Mouse (Mus musculus) kidney, embryonic 14.5 days (tissue): Measurements from ENCODE around the gene Lta. TPM values are rescaled to one million over a fixed set of nuclear protein-coding genes. Genes with fewer than 3 reads are reported as not detected.
A peak's percentile ranks its signal among the peaks of the same experiment; 100 is the strongest.

ENCODE experiments used
- ATAC-seq: fragments of 200-750 bp; cut with Nextera tagmentation; 2 replicates; pipeline ENCODE4 v1.8.0; 2017; ENCODE audit warnings: moderate number of reproducible peaks, mild to moderate bottlenecking, moderate TSS enrichment, moderate library complexity; ENCODE audit not compliant: low FRiP score, low TSS enrichment
- H3K27ac ChIP-seq: fragments of 300-500 bp; sonication (generic); 2 replicates; pipeline ENCODE4 v1.5.1; 2014; ENCODE audit warnings: low read depth, mild to moderate bottlenecking, low read length, moderate library complexity, mixed read lengths
- H3K27me3 ChIP-seq: fragments of 300-500 bp; sonication (generic); 2 replicates; pipeline ENCODE4 v1.6.1; 2014; ENCODE audit warnings: mild to moderate bottlenecking, low read length; ENCODE audit not compliant: control insufficient read depth, insufficient read depth
- H3K36me3 ChIP-seq: fragments of 300-500 bp; sonication (generic); 2 replicates; pipeline ENCODE4 v1.6.1; 2014; ENCODE audit warnings: low read length, mixed read lengths; ENCODE audit not compliant: control insufficient read depth, insufficient read depth
- H3K4me1 ChIP-seq: fragments of 300-500 bp; sonication (generic); 2 replicates; pipeline ENCODE4 v1.6.1; 2014; ENCODE audit warnings: low read length, mixed read lengths; ENCODE audit not compliant: control insufficient read depth, insufficient read depth
- H3K4me2 ChIP-seq: fragments of 300-500 bp; sonication (generic); replicated peaks from 2 replicates; pipeline ENCODE4 v1.6.1; 2014; ENCODE audit warnings: low read depth, mild to moderate bottlenecking, low read length
- H3K4me3 ChIP-seq: fragments of 300-500 bp; sonication (generic); 2 replicates; pipeline ENCODE4 v1.5.1; 2014; ENCODE audit warnings: mild to moderate bottlenecking, low read length
- H3K9ac ChIP-seq: fragments of 300-500 bp; sonication (generic); 2 replicates; pipeline ENCODE4 v1.6.1; 2014; ENCODE audit warnings: low read depth, mild to moderate bottlenecking, low read length, moderate library complexity
- H3K9me3 ChIP-seq: fragments of 300-500 bp; sonication (generic); 2 replicates; pipeline ENCODE4 v1.6.1; 2016; ENCODE audit warnings: low read length; ENCODE audit not compliant: control insufficient read depth
- WGBS: fragments of 180-500 bp; shearing (Covaris S2); extraction: QIAGEN DNeasy Blood & Tissue Kit; methylation state at CpG from one replicate; pipeline ENCODE4 v1.1.7; 2014; 5-methylcytosine and 5-hydroxymethylcytosine counted together
- polyA plus RNA-seq: library from polyadenylated mRNA; unstranded; fragments of >200 nt; fragmentation: Nextera tagmentation; extraction: Ambion mirVana; gene quantifications from 2 replicates; pipeline ENCODE4 v1.2.1, GENCODE M21; 2014

Lta gene
- polyA plus RNA-seq, 1 experiment from 2014 or later: not detected

- H3K9me3 ChIP-seq: no peaks in the 10 kb centered on the region
- peaks cover 27% of the 10 kb centered on the region for H3K27me3 ChIP-seq
- 28% methylated on average over 13 of the region's 13 CpGs for WGBS
- H3K4me2 ChIP-seq: no peak within 1 kb of the TSS
- no peak within 1 kb of the TSS for H3K9ac ChIP-seq
- H3K36me3 ChIP-seq: no peaks in the 10 kb centered on the region
- H3K4me3 ChIP-seq: no peak within 1 kb of the TSS
- ATAC-seq: no peak
- no peaks in the 10 kb centered on the region for H3K4me1 ChIP-seq
- no peak within 1 kb of the TSS for H3K27ac ChIP-seq
Observed at GRCm38 (mm10) chr17:35201787-35202186, 3.4 kb downstream of the Lta start, which contains the start of gene Tnf. Gene Tnf (minus strand): TSS chr17:35202007.

- H3K9me3 ChIP-seq: no peaks in the 10 kb centered on the region
- no peak for ATAC-seq
- H3K4me3 ChIP-seq: no peak overlapping the region
- H3K4me2 ChIP-seq: no peak overlapping the region
- peaks cover 2% of the 10 kb centered on the region for H3K4me1 ChIP-seq
- H3K36me3 ChIP-seq: no peaks in the 10 kb centered on the region
- 61% methylated on average over 11 of the region's 11 CpGs for WGBS
- no peak overlapping the region for H3K9ac ChIP-seq
- H3K27ac ChIP-seq: no peak overlapping the region
- H3K27me3 ChIP-seq: peaks cover 34% of the 10 kb centered on the region
Observed at GRCm38 (mm10) chr17:35201128-35201527, 4.0 kb downstream of the Lta start.

GRCm38 (mm10) chr17:35200398-35200797, 4.8 kb downstream of the Lta start:
- Histone ChIP-seq H3K27me3 (peaks cover 40% of the 10 kb centered on the region), H3K4me1 (peaks cover 8% of the 10 kb centered on the region)

DNA sequence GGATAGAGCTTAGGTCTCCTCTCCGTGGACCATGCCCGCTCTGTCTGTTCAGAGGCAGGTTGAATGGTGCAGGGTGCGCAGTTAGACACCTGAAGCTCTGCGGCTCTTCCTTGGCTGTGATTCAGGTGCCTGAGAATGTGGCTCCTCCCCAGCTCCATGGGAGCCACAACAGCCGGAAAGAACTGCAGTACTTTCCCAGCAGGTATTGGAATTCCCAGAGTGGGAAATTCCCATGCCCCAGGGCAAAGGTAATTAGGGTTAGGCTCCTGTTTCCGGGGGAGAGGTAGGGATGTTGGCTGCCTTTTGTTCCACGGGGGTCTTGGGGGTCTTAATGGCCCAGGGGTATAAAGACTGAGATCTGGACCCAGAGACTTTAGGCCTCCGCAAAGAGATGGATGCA, 6.2 kb downstream of the Lta start:
- 20% methylated on average over 8 of the region's 8 CpGs for WGBS
- H3K27me3 ChIP-seq: peaks cover 52% of the 10 kb centered on the region
- no peaks in the 10 kb centered on the region for H3K9me3 ChIP-seq
- no peak for ATAC-seq
- no peak overlapping the region for H3K9ac ChIP-seq
- peaks cover 12% of the 10 kb centered on the region for H3K4me1 ChIP-seq
- H3K27ac ChIP-seq: no peak overlapping the region
- no peak overlapping the region for H3K4me2 ChIP-seq
- H3K36me3 ChIP-seq: no peaks in the 10 kb centered on the region
- H3K4me3 ChIP-seq: no peak overlapping the region

More at GRCm38 (mm10) chr17:35200398-35200797, 4.8 kb downstream of the Lta start:
- no peak overlapping the region for H3K4me3 ChIP-seq
- no peak overlapping the region for H3K9ac ChIP-seq
- 90% methylated on average over 11 of the region's 11 CpGs for WGBS
- ATAC-seq: no peak
- no peaks in the 10 kb centered on the region for H3K36me3 ChIP-seq
- no peaks in the 10 kb centered on the region for H3K9me3 ChIP-seq
- H3K27ac ChIP-seq: no peak overlapping the region
- H3K4me2 ChIP-seq: no peak overlapping the region

GRCm38 (mm10) chr17:35198029-35198428, 7.1 kb downstream of the Lta start:
- H3K27me3 ChIP-seq: peaks cover 52% of the 10 kb centered on the region

DNA sequence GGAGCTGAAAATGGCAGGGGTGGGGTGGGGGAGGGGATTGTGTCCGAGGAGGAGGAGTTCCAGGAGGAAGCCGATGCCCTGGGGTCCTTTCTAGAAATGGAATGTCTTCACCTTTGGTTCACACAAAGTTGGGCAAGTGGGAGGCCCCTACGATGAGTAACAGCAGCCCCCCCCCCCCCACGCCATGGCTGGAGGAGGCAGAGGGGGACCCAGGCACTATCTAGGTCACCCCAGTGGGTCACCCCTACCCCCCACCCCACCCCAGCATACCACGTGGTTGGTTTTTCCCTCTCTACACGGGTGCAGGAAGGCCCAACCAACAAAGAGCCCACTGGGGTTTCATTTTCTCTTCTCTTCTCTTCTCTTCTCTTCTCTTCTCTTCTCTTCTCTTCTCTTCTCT, 8.0 kb downstream of the Lta start:
- Histone ChIP-seq H3K27ac (no peak overlapping the region), H3K4me3 (no peak overlapping the region), H3K27me3 (peaks cover 45% of the 10 kb centered on the region), H3K9ac (no peak overlapping the region), H3K36me3 (no peaks in the 10 kb centered on the region), H3K4me1 (peaks cover 14% of the 10 kb centered on the region), H3K4me2 (no peak overlapping the region), H3K9me3 (no peaks in the 10 kb centered on the region)
- 57% methylated on average over 6 of the region's 6 CpGs for WGBS
- ATAC-seq: no peak

More at GRCm38 (mm10) chr17:35198029-35198428, 7.1 kb downstream of the Lta start:
- Histone ChIP-seq H3K27ac (no peak overlapping the region), H3K4me2 (no peak overlapping the region), H3K4me1 (peaks cover 14% of the 10 kb centered on the region), H3K9me3 (no peaks in the 10 kb centered on the region), H3K36me3 (no peaks in the 10 kb centered on the region), H3K9ac (no peak overlapping the region), H3K4me3 (no peak overlapping the region)
- WGBS: 71% methylated on average over 7 of the region's 7 CpGs
- no peak for ATAC-seq

DNA sequence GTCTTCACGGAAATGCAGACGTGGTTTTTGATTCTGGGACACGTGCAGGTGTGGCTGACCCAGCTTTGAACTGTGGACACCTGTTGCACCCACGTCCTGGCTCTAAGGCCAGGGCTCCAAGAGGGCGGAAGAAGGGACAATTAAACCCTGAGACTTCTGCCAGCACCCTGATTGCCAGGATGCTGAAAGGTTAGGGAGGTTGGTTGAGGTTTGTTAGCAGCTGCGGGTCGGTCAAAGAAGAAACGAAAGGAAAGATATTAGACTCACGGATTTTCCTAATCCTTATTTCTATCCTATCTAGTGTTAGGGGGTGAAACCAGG, 8.9 kb downstream of the Lta start:
- Histone ChIP-seq H3K4me1 (peaks cover 14% of the 10 kb centered on the region), H3K27me3 (peaks cover 40% of the 10 kb centered on the region), H3K4me3 (peak overlapping the region; percentile 41), H3K9ac (no peak overlapping the region), H3K27ac (no peak overlapping the region), H3K4me2 (peak overlapping the region; percentile 65), H3K9me3 (no peaks in the 10 kb centered on the region), H3K36me3 (no peaks in the 10 kb centered on the region)
- no peak for ATAC-seq
- 30% methylated on average over 9 of the region's 9 CpGs for WGBS

- peak overlapping the region; percentile 32; the same call in 1 of the 2 replicates for H3K9ac ChIP-seq
- peak; percentile 84 for ATAC-seq
- H3K4me3 ChIP-seq: peak overlapping the region; percentile 41
- peaks cover 35% of the 10 kb centered on the region for H3K27me3 ChIP-seq
- H3K4me2 ChIP-seq: peak overlapping the region; percentile 65
- no peak overlapping the region for H3K27ac ChIP-seq
- 1% methylated on average over 66 of the region's 66 CpGs for WGBS
- no peaks in the 10 kb centered on the region for H3K36me3 ChIP-seq
- H3K9me3 ChIP-seq: no peaks in the 10 kb centered on the region
- peaks cover 14% of the 10 kb centered on the region for H3K4me1 ChIP-seq
Observed at GRCm38 (mm10) chr17:35195631-35196320, 9.4 kb downstream of the Lta start.

- Histone ChIP-seq H3K4me3 (peak overlapping the region; percentile 41), H3K27me3 (peaks cover 35% of the 10 kb centered on the region), H3K27ac (no peak overlapping the region), H3K4me2 (peak overlapping the region; percentile 65), H3K9me3 (no peaks in the 10 kb centered on the region), H3K9ac (peak overlapping the region; percentile 32), H3K36me3 (no peaks in the 10 kb centered on the region), H3K4me1 (peaks cover 14% of the 10 kb centered on the region)
- WGBS: 45% methylated on average over 19 of the region's 19 CpGs
- ATAC-seq: peak; percentile 41; the same call in 1 of the 2 replicates
Observed at GRCm38 (mm10) chr17:35194844-35195630, 10.1 kb downstream of the Lta start.
